Mouse (Mus musculus) olfactory bulb, adult 2 months (tissue): ENCODE results near the gene Rhobtb1.

Experiments
- CTCF ChIP-seq: fragments of 200-500 bp; IDR thresholded peaks from 2 replicates; pipeline ENCODE4 v1.5.1; 2012; ENCODE audit warnings: low read depth, mild to moderate bottlenecking, low read length, moderate library complexity; ENCODE audit not compliant: insufficient read depth
- POLR2A ChIP-seq: fragments of 200-500 bp; IDR thresholded peaks from 2 replicates; pipeline ENCODE4 v1.6.1; 2012; ENCODE audit warnings: mild to moderate bottlenecking, low read depth, low read length, moderate library complexity; ENCODE audit not compliant: insufficient read depth

DNA sequence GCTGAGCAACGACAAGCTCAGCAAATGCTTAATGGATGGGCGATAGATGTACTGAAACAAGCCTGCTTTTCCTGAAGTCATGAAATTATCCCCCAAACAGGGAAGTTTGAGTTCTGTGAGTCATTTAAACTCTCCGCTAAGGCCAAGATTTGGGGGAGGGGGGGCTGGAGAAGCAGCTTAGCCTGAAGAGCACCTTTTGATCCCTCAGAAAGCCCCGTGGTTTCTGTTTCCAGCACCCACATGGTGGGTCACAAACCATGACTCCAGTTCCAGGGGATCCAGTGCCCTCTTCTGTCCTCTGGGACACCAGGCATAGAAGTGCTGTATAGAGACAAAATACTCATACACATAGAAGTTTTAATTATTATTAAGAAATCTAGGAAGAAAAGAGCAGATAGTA lies 34.2 kb downstream of the Rhobtb1 start:
- TF ChIP-seq POLR2A (no peak), CTCF (no peak)
